Mouse (Mus musculus) thymus, adult 2 months (tissue): ENCODE measurements around the gene Trim8.

Experiments
- CTCF ChIP-seq: fragments of 200-500 bp; IDR thresholded peaks from 2 replicates; pipeline ENCODE4 v1.5.1; 2012; ENCODE audit warnings: mild to moderate bottlenecking, control low read depth, low read length, moderate library complexity, borderline replicate concordance; ENCODE audit not compliant: control insufficient read depth, poor library complexity, insufficient read depth; ENCODE audit errors: extremely low read depth
- POLR2A ChIP-seq: fragments of 200-500 bp; IDR thresholded peaks from 2 replicates; pipeline ENCODE4 v1.6.1; 2012; ENCODE audit warnings: mild to moderate bottlenecking, low read length, control low read depth, moderate library complexity; ENCODE audit not compliant: control insufficient read depth, poor library complexity, insufficient read depth; ENCODE audit errors: extremely low read depth

GRCm38 (mm10) chr19:46504822-46505417 is 3.4 kb downstream of the Trim8 start:
- TF ChIP-seq CTCF (no peak), POLR2A (no peak)
